Mouse (Mus musculus) spleen, adult 2 months (tissue): Measurements from ENCODE around the gene Polr3e.

Source experiments
- CTCF ChIP-seq: fragments of 200-500 bp; IDR thresholded peaks from 2 replicates; pipeline ENCODE4 v1.5.1; 2011; ENCODE audit warnings: mild to moderate bottlenecking, inconsistent platforms; ENCODE audit not compliant: insufficient read depth, insufficient read length, insufficient replicate concordance; ENCODE audit errors: extremely low read depth
- POLR2A ChIP-seq: fragments of 200-500 bp; IDR thresholded peaks from 2 replicates; pipeline ENCODE4 v1.6.1; 2011; ENCODE audit warnings: low read depth, low read length, inconsistent platforms

DNA sequence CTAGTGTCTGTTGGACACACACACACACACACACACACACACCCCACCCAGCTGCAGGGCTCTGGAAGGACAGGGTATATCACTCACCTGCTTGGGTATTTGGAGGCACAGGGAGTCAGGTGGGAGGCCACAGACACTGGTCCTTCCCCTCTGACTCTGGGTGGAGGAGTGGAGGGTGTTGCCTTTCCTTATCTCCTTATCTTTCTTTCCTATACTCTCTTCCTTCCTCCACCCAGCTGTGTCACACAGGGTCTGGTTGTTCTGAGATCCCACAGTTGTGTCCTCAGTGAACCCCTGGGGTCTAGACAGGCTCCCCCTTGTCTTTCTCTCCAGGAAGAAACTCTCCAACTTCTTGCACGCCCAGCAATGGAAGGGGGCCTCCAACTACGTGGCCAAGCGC, 37.6 kb upstream of the Polr3e start:
- TF ChIP-seq POLR2A: no peak
- no peak for TF ChIP-seq CTCF
